Mouse (Mus musculus): Measurements from ENCODE around the gene Brdt.

Brdt gene

DNA sequence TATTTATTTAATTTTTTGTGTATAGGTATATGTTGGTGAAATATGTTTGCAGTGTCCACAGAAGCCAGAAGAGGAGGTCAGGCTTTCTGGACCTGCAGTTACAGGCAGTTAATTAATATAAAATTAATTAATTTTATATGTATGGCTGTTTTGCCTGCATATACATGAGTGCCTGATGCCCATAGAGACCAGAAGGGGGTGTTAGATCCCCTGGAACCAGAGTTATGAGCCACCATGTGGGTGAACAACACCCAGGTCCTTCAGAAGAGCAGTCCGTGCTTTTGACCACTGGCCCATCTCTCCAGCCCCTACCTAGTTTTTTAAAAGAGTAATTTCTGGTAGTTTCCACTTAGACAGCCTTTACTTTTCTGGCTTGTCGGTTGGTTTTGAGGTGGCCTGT lies 81.3 kb downstream of the Brdt start:
- DNase-seq (ENCODE audit: low spot score), result no peak

- no peak for DNase-seq (ENCODE audit: low spot score)
Measured at GRCm38 (mm10) chr5:107415098-107415497, 84.1 kb downstream of the Brdt start.

GRCm38 (mm10) chr5:107421676-107422075 lies 90.7 kb downstream of the Brdt start:
- DNase-seq (ENCODE audit: low spot score), result no peak

- no peak for DNase-seq (ENCODE audit: low spot score)
Measured at GRCm38 (mm10) chr5:107431249-107431648, 100.3 kb downstream of the Brdt start, which contains the start of gene Lpcat2b. Lpcat2b (plus strand) TSS chr5:107431549.

- DNase-seq (ENCODE audit: low spot score), result no peak
Measured at GRCm38 (mm10) chr5:107434001-107434400, 103.0 kb downstream of the Brdt start.

DNA sequence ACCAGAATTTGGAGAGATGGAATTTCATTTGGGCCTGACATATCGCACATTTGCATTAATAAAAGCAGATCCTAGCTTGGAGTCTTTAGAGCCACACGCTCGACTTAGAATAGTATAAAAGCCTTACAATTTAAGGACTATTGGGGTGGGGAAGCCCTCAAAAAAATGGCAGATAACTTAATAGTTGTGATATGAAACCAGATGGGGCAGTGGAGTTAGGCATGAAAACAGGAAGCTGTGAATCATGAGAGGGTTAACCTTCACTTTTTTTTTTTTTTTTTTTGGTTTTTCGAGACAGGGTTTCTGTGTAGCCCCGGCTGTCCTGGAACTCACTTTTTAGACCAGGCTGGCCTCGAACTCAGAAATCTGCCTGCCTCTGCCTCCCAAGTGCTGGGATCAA lies 105.2 kb downstream of the Brdt start:
- no peak for DNase-seq (ENCODE audit: low spot score)

All from yolk sac, embryonic 10.5 days (tissue).